Mouse (Mus musculus) monocyte, adult 5-6 weeks (primary cell): ENCODE results near the gene Fndc3b. TPM values are rescaled to one million over a fixed set of nuclear protein-coding genes. Genes with fewer than 3 reads are reported as not detected.
A peak's percentile ranks its signal among the peaks of the same experiment; 100 is the strongest.

Experiments used
- ATAC-seq: fragments of 153-309, 156-312 bp; replicated peaks from 2 replicates; pipeline ENCODE4 v1.8.0; 2017; ENCODE audit warnings: mild to moderate bottlenecking; ENCODE audit not compliant: low TSS enrichment, insufficient number of reproducible peaks, severe bottlenecking, poor library complexity, low FRiP score
- total RNA-seq: library from RNA; stranded (forward); fragments of 200-1000, 200-491, 200-594 nt; gene quantifications from 3 replicates; pipeline ENCODE4 v1.2.3, GENCODE M21; 2017

Gene Fndc3b
- total RNA-seq, 1 experiment from 2014 or later, result 14.0 TPM

DNA sequence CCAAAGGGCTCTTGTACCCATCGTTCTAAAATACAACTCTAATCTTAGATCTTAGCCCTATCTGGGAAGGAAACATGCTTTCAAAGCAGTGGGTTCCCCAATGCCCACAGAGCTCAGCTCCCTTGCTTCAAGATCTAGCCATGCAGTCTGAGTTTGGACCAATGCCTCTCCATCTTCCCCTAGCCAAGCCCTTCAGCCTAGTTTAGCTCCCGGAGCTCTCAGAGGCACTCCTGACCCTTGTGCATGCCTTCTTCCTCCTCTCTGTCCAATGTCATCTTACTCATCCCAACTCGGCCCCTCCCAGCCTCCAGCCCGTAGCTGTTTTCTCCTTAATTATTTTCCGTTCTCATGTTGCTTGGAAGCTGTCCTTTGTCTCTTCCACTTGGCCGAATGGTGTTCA is 1.3 kb upstream of the Fndc3b start:
- no peak for ATAC-seq

DNA sequence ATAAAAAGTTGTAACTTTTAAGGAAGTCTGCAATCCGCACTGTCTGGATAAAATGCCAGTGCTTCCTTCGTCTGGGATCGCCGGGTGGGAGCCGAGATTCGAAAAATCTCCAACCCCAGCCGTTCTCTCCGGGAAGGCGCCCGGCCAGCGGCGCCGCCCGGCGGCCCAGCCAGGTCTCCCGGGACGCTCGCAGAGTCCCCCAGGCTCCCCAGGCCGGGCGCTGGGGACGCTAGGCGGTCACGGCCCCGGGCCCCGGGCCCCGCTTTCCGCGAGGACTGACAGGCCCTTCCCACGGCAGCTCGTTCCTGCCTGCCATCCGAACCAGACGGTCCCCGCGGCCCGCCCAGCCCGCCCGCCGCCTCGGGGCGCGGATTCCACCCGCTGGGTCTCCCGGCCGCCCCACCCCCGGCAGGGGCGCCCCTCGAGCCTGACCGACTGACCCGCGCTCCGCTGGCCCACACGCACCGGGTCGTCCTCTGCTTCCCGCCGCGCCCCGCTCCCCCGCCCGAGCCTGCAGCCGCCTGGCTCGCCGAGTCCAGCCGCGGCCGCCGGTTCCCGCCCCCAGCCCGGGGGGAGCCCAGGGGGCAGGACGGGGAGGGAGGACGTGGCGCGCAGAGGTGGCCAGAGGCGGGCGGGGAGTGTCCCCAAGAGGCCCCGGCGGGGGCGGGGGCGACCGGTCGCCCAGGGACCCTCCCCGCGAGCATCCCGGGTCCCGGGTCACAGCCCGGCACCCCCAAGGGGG is 1.0 kb downstream of the Fndc3b start:
- 0 out of 2 replicates have a peak, but pooled peaks have one; percentile 7 for ATAC-seq

DNA sequence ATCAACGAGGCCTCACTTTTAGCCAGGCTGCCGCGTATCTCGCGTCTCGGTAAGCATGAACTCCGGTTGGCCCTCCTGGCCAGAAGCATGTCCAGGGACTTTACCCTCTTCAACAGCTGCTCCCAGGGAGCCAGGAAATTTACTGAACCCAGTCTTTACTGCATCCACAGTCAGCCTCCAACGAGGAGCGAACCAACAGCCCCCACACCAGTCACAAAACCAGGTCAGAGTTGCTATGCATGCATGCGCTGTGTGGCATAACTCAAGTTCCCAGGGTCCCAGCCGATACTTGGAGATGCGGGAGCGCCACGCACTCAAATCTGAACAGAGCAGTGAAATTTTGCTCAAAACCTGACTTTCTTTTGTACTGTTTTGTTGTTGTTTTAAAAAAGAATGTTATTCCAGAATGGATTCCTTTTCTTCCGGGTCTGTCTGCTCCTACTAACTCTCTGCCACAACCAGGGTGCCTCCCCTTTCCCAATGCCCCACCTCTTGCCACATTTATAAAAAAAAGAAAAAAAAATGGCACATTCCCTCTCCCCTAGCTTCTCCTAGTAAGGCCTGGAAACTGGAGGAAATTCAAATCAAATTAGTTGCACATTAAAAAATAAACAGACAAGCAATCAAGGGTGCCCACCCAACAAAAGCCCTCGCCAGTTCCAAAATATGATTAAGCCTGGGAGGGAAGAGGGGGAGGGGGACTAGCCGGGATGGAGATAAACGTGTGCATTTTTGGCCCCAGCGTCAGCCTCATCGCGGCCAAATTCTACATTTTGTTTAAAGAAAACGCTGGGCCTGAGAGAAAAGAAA is 1.8 kb downstream of the Fndc3b start:
- no peak for ATAC-seq

DNA sequence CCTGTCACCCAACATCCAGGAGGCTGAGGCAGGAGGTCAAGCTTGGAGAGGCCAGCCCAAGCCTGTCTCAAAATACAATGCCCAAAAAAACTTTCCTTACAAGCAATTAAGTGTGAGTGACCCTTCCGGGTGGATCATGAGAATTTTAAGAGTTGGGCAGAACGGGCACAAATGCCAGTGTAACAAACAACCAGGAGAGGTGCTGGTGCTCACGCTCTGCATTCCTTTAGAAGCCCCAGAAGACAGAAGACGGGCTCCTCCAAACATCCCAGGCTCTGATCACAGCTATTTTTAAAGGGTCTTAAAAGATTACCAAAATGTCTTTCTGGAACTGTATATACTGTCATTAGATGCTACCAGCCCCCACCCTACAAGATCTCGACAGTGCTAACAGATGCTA is 2.5 kb downstream of the Fndc3b start:
- no peak for ATAC-seq

DNA sequence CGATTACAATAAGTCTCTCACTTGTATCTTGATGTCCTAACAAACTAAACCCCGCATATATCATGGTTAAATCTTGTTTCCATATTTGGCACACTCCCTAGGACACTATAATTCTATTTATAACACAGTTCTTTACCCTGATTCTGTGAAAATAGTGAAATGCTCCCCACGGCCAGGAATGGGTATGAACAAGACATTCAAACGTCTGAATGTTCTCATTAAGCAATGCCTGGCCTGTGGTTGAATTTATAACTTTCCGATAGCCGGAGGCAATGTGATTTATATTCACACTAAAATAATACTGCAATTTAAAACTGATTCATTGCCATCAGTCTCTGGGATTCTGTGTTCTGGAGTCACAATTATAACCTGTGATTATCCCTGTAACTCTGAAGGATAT is 5.3 kb downstream of the Fndc3b start:
- no peak for ATAC-seq

DNA sequence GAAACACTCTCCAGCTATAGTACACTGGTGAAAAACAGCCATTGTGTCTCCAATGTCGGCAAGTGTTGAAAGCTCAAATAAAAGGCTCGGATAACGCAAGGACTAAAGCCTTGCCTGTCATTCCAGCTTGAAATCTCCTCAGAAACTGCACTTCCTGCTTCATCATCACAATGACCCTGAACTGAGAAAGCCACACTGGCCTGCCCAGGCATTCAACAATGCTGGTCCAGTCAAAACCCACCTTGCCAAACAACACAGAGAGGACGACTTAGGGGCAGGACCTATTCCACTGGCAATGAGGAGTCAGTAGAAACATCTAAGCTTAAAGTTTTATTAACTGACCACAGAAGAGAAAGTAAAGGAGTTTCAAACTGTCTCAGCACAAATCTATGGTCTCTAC is 6.1 kb downstream of the Fndc3b start:
- no peak for ATAC-seq

DNA sequence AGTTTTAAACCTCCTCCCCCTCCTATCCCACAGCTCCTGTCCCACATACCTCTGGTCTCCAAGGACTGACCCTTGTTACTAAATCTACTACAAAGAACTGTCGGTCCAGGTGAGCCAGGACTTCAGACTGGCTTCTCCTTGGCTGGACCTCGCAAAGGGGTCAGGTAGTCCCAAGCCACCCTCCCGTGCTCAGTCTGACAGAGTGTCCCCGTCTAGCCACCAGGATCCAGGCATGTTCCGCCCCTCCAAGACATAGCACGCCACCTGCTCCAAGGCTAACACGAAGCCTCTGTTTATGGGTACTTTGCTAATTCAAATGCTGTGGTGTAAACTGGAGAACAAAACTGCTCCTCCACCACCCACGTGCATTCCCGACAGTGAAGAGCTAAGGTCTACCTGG is 6.5 kb downstream of the Fndc3b start:
- no peak for ATAC-seq

DNA sequence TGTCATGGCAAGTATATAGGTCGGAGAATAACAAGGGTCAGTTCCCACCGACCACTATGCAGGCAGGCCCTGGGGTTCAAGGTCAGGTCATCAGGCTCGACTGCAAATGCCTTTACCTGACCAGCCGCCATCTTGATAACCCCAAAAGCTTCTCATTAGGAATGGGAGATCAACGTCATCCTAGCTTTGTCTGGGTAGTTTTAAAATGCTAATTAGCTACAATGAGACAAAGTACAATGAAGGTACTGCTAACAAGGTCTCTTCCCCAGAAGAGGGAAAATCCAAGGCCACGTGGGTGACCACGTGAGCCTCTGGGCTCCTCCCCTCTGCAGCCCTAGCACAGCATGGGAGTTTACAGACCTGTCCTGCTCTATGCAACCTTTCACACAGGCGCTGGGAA is 7.6 kb downstream of the Fndc3b start:
- no peak for ATAC-seq

DNA sequence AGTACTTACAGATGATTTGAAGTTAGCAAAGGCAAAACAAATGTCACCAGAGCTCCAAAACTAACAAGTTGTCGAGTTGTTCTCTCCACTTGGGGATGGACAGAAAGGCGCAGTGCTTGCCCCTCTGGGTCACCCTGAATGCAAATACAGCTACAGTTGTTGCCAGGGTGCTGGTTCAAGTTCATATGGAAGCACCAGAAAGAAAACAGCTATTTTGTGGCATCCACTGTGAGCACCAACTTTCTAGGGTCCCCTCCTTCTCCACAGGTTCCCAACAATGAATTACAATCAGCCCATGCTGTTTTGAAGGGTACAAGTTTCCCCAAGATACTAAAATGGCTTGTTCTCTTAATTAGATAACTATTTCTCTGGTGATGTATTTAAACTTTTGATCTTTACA is 8.0 kb downstream of the Fndc3b start:
- no peak for ATAC-seq

DNA sequence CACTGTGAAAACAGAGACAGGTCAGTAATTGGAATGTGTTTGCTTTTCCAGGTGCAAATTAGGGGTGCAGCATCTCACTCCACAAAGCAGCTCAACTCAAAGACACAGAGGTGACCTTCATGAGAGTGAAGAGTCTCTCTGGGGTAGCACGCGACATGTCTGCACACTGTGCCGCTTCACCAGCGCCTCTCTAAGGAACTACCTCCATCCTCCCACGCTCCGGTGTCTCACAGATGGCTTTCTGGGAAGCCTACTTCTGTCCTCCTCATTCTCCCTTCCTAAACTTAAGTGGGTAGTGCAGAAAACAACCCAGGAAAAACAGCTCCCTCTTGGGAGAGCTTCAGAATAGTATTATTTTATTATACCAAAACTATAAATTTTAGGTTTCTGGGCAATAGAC is 12.4 kb downstream of the Fndc3b start:
- ATAC-seq, result no peak

DNA sequence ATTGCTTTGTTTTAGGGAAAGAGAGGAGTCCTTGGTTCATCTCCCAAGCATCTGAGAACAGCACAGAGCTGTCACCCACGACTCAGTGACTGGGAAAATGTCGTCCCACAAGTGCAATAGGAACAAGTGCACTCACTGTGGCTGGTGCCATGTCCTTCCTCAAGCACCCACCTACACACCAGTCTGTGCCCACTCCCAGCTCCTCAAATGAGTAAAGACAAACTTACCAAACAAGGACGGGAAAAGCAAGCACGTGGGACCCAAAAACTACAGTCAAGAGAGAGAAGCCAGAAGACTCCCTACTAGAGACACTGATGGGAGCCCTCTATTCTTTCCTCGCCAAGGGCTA is 14.7 kb downstream of the Fndc3b start:
- ATAC-seq, result no peak

DNA sequence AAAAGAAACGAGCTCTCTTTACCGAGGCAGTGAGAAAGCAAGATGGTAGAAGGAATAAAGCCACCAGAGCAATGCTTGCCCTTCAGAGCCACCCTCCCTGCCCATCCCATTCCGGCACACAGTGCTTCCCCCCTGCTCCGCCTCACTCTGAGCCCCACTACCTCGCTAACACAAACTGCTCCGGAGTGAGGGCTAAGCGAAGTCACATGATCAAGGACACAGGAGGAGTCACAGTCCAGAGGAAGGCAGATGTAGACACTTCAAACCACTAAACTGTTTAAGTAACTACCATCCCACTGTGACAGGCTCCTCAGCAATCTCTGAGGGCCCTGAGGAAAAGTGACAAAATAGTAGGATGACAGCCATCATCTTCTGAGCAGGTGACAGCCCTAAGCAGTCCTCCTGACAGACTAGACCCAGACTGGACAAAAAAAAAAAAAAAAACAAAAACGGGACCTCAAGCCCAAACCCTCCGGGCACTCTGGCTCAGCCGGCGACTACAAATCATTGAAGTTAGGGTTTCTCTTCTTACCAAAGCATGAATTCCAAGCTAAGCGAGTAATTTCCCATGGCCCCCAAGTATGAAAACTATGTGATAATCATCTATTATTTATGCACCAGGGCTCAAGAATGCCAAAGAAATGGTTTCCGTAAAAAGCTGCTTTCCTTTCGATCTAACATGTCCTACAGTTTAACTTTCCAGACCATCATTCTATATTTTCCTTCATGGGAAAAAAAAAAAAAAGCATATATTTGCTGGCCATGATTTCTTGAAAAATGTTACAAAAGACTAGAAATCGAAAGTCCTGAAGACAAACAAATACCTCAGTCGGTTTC is 15.3 kb downstream of the Fndc3b start:
- ATAC-seq, result no peak

DNA sequence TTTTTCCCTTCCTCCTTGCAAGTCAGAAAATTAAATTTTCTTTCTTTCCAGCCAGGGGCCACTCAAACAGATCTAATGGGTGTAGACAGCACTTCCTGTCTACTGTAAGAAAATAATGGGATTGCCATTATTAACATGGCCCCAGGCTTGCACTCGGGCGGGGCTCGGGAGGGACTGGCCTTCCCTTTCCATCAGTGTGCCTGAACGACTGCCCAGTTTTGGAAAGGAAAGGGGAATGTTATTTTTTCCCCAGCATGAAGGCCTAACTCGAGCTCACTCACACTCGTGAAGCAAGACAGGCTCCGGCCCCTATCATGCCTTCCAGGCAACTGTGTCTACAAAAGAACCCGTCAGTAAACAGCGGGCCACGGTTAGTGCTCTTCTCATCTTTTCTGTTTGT is 16.5 kb downstream of the Fndc3b start:
- ATAC-seq, result no peak

DNA sequence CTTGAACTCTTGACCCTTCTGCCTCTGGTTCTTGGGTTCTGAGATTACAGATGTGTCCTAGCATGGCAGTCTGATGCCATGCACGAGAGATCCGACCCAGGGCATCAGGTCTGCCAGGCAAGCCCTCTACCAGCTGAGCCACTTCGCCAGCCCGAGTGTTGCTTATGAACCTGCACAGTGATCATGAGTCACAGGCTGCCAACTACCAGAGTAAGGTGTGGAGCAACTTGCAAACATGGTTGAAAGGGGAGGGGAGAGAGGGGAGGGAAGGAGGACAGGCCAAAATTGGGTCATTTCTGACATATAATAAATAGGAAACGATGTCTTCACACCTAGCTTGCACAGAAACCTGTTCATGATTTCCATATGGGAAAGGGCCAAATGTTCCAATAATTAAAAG is 17.0 kb downstream of the Fndc3b start:
- no peak for ATAC-seq

DNA sequence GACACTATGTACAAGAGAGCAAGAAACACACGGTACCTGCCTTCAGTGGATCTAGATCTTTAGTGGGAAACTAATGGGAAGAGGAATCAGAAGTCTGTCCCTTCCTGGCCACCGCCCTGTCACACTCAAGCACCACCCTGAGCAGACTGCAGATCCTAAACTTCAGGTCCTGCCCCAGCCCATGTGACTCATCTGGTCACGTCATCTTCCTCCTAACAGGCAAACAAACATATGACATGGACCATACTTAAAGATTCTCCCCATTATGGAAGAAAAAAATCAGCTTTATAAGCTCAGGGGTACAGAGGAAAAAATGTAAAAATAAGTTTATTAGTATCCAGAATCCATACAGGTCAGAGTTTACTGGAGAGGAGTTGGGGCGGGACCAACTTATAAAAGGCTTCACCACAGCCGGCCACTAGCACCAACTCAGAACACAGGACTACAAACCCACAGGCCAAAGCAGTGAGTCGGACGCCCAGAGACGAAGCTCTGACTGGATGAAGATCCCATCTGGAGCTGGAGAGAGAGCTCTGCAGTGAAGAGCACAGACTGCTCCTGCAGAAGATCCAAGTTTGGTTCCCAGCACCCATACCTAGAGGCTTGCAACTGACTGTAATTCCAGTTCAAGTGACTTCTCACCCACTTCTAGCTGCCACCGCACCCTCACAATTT is 19.5 kb downstream of the Fndc3b start:
- no peak for ATAC-seq

DNA sequence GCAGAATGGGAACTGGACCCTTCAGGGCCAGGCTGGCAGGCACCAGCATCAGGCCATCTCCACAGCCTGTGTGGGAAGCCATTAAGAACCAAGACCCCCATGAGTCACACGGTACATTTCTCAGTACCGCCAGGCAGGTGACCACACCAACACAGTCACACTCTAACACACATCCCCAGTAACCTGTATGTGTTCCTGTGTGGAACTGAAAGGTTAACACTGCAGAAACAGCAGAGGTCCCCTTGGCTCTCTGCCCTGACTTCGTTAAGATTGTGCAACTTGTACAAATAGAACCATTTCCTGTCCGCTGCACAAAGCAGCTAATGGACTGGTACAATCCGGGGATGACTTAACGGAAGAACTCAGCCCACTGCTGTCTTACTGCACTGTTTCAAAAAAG is 21.1 kb downstream of the Fndc3b start:
- peak; percentile 52 for ATAC-seq

DNA sequence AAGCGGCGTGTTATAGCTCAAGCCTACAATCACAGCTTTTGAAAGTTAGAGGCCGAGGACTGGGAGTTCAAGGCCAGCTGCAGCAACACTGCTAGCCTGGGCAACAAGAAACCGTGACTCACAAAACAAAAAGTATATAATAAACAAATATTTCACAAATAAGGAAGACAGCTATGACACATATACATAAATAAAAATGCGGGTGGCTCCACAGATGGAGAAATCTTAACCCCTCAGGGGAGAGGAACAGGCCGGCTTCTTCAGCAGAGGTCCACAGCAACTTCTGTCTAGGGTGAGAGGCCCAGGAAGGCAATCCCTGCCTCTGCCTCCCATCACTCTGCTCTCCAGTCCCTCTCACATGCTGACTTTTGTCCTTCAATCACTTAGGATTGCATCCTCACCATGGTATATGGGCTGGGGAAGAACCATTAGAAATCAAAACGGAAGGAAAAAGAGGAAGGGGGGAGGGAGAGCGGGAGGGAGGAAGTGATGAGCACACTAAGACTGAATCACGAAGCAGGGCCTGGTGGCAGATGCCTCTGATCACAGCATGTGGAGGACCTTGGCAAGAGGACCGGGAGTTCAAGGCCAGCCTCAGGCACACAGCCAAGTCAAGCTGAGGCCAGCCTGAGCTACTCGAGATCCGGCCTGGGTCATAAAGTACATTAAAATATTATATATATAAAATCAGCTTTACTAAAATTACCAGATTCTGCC is 21.8 kb downstream of the Fndc3b start:
- ATAC-seq, result peak; percentile 73

DNA sequence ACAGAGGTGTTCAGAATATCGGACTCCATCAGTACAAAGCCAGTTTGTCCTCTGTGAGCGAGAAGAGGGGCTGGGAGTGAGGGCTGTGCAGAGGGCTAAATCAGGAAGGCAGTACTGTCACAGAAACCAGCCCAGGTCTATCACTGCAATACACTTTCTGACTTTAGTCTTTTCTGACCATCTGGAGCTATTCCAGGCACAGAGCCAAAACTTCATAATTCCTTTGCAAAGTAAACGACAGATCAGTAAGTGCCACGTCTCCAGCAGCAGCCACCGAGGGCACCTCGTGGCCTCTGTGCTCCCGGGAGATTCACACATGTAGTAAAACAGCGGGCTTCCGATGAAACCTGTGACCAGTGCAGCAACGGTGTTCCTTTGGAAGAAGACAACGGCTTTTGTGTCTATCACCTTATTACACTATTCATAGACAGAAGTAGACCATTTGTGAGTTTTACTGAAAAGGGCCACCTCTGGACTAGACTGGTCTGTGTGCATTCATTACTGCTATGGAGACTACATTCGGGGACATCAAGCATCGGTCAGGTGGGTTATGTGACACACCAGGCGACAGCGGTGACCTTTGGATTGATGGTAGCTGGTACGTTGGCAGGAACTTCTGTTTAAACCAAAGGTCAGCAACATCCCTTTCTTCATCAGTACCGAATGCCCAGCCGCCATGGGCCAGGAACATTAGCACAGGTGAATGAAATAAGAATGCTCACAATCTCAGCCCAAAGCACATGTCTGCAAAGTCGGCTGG is 24.2 kb downstream of the Fndc3b start:
- no peak for ATAC-seq
